Mouse (Mus musculus) thymus, postnatal 36 days (tissue): ENCODE results near the gene Pik3ca.

ENCODE experiments used
- DNase-seq, 2 experiments: peaks; one replicate each; pipeline ENCODE4 v3.0.0; 2022; ENCODE audit warnings: mixed read lengths in 2 of 2

The Pik3ca gene

GRCm38 (mm10) chr3:32505841-32506240 lies 108.4 kb downstream of the Pik3ca start:
- DNase-seq: no peak

GRCm38 (mm10) chr3:32506366-32507225 lies 109.1 kb downstream of the Pik3ca start:
- DNase-seq: no peak

- peak; percentile 50 to 51 for DNase-seq
These were observed 111.3 kb downstream of the Pik3ca start for GRCm38 (mm10) chr3:32508666-32509324.

- no peak for DNase-seq
These were observed 112.3 kb downstream of the Pik3ca start, which contains the start of gene Zfp639 for GRCm38 (mm10) chr3:32509496-32510374. TSS of gene Zfp639 (plus strand) at chr3:32510259.

- DNase-seq: peak; percentile 92 to 94
These were observed 113.1 kb downstream of the Pik3ca start for GRCm38 (mm10) chr3:32510375-32511190.

GRCm38 (mm10) chr3:32511191-32511550 lies 113.7 kb downstream of the Pik3ca start:
- peak; percentile 5 to 14 for DNase-seq

- DNase-seq: no peak
These were observed 115.3 kb downstream of the Pik3ca start for GRCm38 (mm10) chr3:32512686-32513284.

GRCm38 (mm10) chr3:32513528-32513927 lies 116.1 kb downstream of the Pik3ca start:
- DNase-seq: no peak
